Mouse (Mus musculus) limb, embryonic 10.5 days (tissue): ENCODE measurements around the gene Aldh3b1. TPM values are rescaled to one million over a fixed set of nuclear protein-coding genes. Genes with fewer than 3 reads are reported as not detected.

Experiments used
- DNase-seq: peaks from one replicate; pipeline ENCODE4 v3.0.0-alpha.2; 2017; ENCODE audit warnings: low spot score
- H3K27ac ChIP-seq: fragments of 300-500 bp; sonication (generic); 2 replicates; pipeline ENCODE4 v1.5.1; 2016; ENCODE audit warnings: mild to moderate bottlenecking
- H3K27me3 ChIP-seq: fragments of 300-500 bp; sonication (generic); 2 replicates; pipeline ENCODE4 v1.6.1; 2016; ENCODE audit warnings: low read depth, mild to moderate bottlenecking; ENCODE audit not compliant: poor library complexity, severe bottlenecking
- H3K36me3 ChIP-seq: fragments of 300-500 bp; sonication (generic); 2 replicates; pipeline ENCODE4 v1.6.1; 2016; ENCODE audit warnings: mild to moderate bottlenecking, moderate library complexity
- H3K4me1 ChIP-seq: fragments of 300-500 bp; sonication (generic); 2 replicates; pipeline ENCODE4 v1.6.1; 2016
- H3K4me3 ChIP-seq: fragments of 300-500 bp; sonication (generic); 2 replicates; pipeline ENCODE4 v1.5.1; 2016; ENCODE audit warnings: mild to moderate bottlenecking, moderate library complexity
- H3K9me3 ChIP-seq: fragments of 300-500 bp; sonication (generic); replicated peaks from 2 replicates; pipeline ENCODE4 v1.6.1; 2016; ENCODE audit warnings: mild to moderate bottlenecking
- WGBS: fragments of 180-500 bp; shearing (Covaris S2); methylation state at CpG from one replicate; pipeline ENCODE4 v1.1.7; 2016; 5-methylcytosine and 5-hydroxymethylcytosine counted together
- polyA plus RNA-seq: library from polyadenylated mRNA; unstranded; fragments of >200 nt; fragmentation: Nextera tagmentation; extraction: Ambion mirVana; gene quantifications from 2 replicates; pipeline ENCODE4 v1.2.1, GENCODE M21; 2016

Gene Aldh3b1
- polyA plus RNA-seq, 1 experiment from 2014 or later: 0.33 TPM

DNA sequence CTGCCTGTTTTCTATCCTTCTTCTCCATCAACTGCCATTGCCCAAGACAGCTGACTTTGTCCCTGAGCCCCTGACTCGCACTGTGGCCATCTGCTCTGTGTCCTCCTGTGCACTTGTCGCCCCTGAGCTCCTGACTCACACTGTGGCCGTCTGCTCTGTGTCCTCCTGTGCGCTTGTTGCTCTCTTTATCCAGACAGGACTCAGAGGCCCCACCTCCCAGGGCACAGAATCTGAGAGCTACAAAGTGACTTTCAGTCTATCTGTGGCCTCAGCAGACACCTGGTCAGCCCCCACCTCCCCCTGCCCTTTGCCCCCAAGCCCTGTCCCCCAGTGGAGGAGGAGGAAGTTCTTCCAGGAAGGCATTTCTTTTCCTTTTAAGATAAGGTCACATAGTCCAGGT is 26.2 kb upstream of the Aldh3b1 start:
- no peaks in the 10 kb centered on the region for H3K9me3 ChIP-seq
- no peak overlapping the region for H3K27ac ChIP-seq
- 57% methylated on average over 4 of the region's 4 CpGs for WGBS
- H3K27me3 ChIP-seq: no peaks in the 10 kb centered on the region
- DNase-seq: no peak
- no peaks in the 10 kb centered on the region for H3K4me1 ChIP-seq
- H3K4me3 ChIP-seq: no peak overlapping the region
- no peaks in the 10 kb centered on the region for H3K36me3 ChIP-seq

DNA sequence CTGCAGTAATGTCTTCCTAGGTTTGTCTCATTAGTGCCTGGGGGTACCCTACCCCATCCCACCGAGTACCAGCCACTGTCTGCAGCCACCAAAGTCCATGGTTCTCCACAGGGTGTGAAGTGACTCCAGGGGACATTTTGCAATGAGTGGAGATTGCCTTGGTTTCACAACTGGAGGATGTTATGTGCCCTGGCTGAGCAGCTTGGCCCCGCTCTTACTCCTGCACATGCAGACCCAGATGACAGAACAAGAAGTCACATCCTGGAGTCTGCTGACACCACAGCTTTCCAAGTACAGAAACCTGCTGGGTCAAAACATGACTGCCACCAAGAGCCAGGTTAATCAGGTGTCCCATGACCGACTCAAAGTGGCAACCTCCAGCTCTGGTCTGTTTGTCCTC is 25.4 kb upstream of the Aldh3b1 start:
- 71% methylated on average over 3 of the region's 3 CpGs for WGBS
- H3K27me3 ChIP-seq: no peaks in the 10 kb centered on the region
- H3K27ac ChIP-seq: no peak overlapping the region
- no peak for DNase-seq
- no peaks in the 10 kb centered on the region for H3K9me3 ChIP-seq
- no peaks in the 10 kb centered on the region for H3K4me1 ChIP-seq
- H3K36me3 ChIP-seq: no peaks in the 10 kb centered on the region
- no peak overlapping the region for H3K4me3 ChIP-seq

DNA sequence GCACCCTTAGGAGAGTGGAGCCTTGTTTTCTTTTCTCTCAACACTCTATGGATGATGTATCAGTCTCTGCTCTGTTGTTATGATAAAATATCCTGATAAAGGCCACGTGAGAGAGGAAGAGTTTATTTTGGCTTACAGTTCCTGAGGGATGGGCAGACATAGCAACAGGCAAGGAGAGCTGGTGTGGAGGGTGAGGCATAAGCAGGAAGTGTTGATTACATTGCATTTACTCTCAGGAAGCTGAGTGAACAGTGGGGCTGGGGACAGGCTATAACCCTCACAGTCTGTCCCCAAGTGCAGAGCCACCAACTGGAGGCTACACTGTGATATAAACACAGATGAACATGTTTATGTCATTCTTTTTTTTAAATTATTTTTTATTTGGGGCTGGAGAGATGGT is 22.5 kb upstream of the Aldh3b1 start:
- no peak for DNase-seq
- no peaks in the 10 kb centered on the region for H3K4me1 ChIP-seq
- no peaks in the 10 kb centered on the region for H3K36me3 ChIP-seq
- 54% methylated on average over 1 of the region's 1 CpGs for WGBS
- H3K4me3 ChIP-seq: no peak overlapping the region
- no peaks in the 10 kb centered on the region for H3K9me3 ChIP-seq
- no peak overlapping the region for H3K27ac ChIP-seq
- H3K27me3 ChIP-seq: 0 out of 2 replicates have a peak, but pooled peaks cover 5% of the 10 kb centered on the region

DNA sequence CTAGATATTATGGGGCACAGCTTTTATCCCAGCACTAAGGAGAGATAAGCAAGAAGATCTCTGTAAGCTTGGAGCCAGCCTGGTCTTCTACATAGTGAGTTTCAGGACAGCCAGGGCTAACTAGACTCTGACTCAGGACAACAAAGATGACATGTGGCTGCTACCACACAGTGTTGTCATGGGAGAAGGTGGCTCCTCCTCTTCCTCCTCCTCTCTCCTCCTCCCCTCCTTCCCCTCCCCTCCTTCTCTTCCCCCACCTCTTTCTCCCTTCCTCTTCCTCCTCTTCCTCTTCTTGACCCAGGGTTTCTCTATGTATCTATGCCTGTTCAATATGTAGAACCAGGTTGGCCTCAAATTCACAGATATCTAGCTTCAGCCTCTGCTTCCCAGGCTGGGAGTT is 21.9 kb upstream of the Aldh3b1 start:
- Histone ChIP-seq H3K4me3 (no peak overlapping the region), H3K27ac (no peak overlapping the region), H3K9me3 (no peaks in the 10 kb centered on the region), H3K4me1 (no peaks in the 10 kb centered on the region; the same call in 1 of the 2 replicates), H3K27me3 (0 out of 2 replicates have a peak, but pooled peaks cover 5% of the 10 kb centered on the region), H3K36me3 (no peaks in the 10 kb centered on the region)
- DNase-seq: no peak

DNA sequence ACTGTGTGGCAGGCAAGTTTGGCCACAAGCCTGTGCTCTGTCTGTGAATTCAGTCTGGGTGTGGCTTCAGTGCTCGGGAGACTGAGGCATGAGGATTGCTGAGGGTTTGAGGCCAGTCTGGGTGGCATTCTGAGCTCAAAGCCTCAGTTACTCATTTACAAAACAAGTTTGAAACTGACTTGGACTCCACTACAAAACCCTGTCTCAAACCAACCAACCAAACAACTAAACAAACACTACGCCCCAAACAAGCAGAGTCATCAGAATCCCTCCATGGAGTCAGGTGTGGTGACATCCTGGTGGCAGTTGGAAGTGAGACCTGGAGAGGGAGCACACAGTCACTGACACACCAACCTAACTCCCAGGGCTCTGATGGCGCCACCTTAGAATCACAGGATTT is 20.7 kb upstream of the Aldh3b1 start:
- Histone ChIP-seq H3K27ac (no peak overlapping the region), H3K36me3 (no peaks in the 10 kb centered on the region), H3K27me3 (0 out of 2 replicates have a peak, but pooled peaks cover 5% of the 10 kb centered on the region), H3K9me3 (no peaks in the 10 kb centered on the region), H3K4me1 (peaks cover 4% of the 10 kb centered on the region), H3K4me3 (no peak overlapping the region)
- 80% methylated on average over 3 of the region's 3 CpGs for WGBS
- DNase-seq: no peak

DNA sequence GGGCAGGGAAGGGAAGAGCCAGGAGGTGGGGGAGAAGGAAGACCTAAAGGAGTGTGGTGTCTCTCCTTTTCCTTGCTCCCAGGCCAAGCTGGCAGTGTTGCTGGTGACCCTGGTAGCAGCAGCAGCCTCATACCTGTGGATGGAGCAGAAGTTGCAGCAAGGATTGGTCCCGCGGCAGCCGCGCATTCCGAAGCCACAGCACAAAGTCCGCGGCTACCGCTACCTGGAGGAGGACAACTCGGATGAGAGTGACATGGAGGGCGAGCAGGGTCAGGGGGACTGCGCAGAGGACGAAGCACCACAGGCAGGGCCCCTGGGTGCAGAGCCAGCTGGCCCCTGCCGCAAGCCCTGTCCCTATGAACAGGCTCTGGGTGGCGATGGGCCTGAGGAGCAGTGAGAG is 18.9 kb upstream of the Aldh3b1 start:
- Histone ChIP-seq H3K36me3 (no peaks in the 10 kb centered on the region), H3K27ac (no peak overlapping the region), H3K4me1 (peaks cover 4% of the 10 kb centered on the region), H3K27me3 (peaks cover 13% of the 10 kb centered on the region; the same call in 1 of the 2 replicates), H3K9me3 (no peaks in the 10 kb centered on the region), H3K4me3 (no peak overlapping the region)
- WGBS: 73% methylated on average over 14 of the region's 14 CpGs
- no peak for DNase-seq

DNA sequence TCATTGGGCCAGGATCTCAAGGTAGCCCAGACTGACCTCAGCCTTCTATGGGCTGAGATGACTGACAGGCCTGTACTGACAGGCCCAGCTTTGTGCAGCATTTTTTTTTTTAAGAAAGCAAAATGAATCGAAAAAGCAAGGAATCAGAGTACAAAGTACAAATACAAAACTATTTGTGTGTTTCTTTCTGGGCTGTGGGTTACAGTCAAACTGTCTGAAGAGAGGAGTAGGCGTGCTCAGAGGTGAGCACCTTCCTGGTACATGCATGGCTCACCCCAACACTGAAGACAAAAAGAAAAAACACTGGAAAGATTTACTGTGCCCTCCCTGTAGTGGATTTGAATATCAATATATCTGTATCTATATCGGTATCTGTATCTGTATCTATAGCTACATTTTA is 18.2 kb upstream of the Aldh3b1 start:
- 78% methylated on average over 3 of the region's 3 CpGs for WGBS
- Histone ChIP-seq H3K27me3 (peaks cover 20% of the 10 kb centered on the region), H3K4me1 (peaks cover 9% of the 10 kb centered on the region), H3K27ac (no peak overlapping the region), H3K36me3 (no peaks in the 10 kb centered on the region), H3K9me3 (no peaks in the 10 kb centered on the region), H3K4me3 (no peak overlapping the region)
- no peak for DNase-seq

DNA sequence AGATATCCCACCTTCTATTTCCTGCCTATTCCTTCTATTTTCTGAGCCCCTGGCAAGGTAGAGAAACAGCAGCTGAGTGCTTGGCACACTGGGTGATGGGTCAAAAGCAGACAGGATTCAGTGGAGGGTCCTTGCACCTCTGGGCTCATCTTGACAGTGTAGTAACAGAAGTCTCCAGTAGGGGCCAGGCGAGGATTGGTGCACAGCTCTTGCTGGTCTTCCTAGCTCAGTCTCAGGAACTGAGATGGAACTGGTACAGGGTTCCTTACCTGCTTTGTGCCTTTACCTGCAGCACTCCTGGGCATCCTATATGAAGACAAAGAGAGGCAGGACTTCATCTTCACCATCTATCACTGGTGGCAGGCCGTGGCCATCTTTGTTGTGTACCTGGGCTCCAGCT is 17.1 kb upstream of the Aldh3b1 start:
- peak; percentile 66 for DNase-seq
- 13% methylated on average over 2 of the region's 2 CpGs for WGBS

DNA sequence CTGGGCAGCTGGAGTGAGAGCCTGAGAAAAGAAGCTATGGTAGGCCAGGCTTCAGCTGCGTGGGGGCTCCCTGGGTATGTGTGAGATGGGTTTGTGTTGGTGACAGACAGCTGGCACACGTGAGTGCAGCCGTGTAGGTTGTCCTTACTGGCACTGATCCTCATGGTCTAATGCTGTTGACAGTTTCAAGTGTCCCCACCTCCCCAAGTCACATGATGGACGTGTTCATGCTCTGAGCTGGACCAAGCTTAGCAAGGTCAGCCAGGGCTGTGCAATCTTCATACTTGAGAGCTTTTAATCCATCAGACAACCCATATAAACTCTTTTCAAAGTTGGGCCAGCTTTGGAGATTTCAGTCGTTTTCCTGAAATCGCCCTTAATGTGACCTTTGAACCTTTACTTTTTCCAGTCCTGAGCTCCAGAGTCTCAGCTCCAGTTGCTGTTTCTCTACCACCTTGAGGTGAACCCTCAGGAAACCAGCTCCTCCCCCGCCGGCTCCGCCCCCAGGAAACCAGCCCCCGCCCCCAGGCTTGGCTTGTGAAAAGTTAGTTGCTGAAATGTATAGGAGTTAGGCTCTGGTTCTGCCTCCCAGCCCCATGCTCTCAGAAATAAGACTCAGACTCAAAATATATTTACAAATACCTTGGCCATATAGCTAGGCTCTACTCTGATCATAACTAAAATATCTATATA is 16.4 kb upstream of the Aldh3b1 start:
- WGBS: 30% methylated on average over 10 of the region's 10 CpGs
- Histone ChIP-seq H3K9me3 (no peaks in the 10 kb centered on the region), H3K36me3 (no peaks in the 10 kb centered on the region), H3K27ac (no peak overlapping the region), H3K4me3 (no peak overlapping the region), H3K4me1 (peaks cover 10% of the 10 kb centered on the region), H3K27me3 (peaks cover 22% of the 10 kb centered on the region)
- DNase-seq: no peak

More for the DNA sequence above, 17.1 kb upstream of the Aldh3b1 start:
- no peak overlapping the region for H3K27ac ChIP-seq
- H3K9me3 ChIP-seq: no peaks in the 10 kb centered on the region
- no peak overlapping the region for H3K4me3 ChIP-seq
- no peaks in the 10 kb centered on the region for H3K36me3 ChIP-seq
- H3K27me3 ChIP-seq: peaks cover 22% of the 10 kb centered on the region
- H3K4me1 ChIP-seq: peaks cover 10% of the 10 kb centered on the region

DNA sequence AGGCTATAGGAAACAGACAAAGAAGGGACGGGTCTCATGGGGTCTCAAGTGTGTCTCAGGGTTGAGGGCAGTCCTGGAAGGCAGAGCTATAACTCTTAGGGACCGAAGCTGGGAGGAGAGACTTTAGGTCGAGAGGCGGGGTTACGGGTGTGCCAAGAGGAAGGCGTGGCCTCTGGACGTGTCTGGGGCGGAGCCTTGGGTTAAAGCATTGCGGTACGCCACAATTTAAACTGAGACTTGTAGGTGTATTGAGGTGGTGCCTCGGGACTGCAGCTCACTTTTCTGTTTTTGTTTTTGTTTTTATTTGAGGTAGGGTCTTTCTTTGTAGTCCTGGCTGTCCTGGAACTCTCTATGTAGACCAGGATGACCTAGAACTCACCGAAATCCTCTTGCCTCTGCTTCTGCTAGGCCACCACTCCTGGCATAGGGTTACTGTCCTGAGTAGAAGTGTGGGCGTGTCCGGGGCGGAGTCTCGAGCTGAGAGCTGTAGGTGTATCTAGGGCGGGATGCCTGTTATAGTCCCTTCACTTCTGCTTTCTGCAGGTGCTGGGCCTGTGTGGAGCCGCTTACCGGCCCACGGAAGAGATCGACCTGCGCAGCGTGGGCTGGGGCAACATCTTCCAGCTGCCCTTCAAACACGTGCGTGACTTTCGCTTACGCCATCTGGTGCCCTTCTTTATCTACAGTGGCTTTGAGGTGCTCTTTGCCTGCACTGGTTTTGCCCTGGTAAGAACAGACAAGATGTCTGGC is 13.6 kb upstream of the Aldh3b1 start:
- WGBS: 17% methylated on average over 27 of the region's 27 CpGs
- DNase-seq: no peak
- H3K36me3 ChIP-seq: no peaks in the 10 kb centered on the region
- H3K4me3 ChIP-seq: 0 out of 2 replicates have a peak overlapping the region, but pooled peaks have one; percentile 20
- no peak overlapping the region for H3K27ac ChIP-seq
- H3K4me1 ChIP-seq: peaks cover 10% of the 10 kb centered on the region
- H3K9me3 ChIP-seq: no peaks in the 10 kb centered on the region
- peaks cover 17% of the 10 kb centered on the region for H3K27me3 ChIP-seq

DNA sequence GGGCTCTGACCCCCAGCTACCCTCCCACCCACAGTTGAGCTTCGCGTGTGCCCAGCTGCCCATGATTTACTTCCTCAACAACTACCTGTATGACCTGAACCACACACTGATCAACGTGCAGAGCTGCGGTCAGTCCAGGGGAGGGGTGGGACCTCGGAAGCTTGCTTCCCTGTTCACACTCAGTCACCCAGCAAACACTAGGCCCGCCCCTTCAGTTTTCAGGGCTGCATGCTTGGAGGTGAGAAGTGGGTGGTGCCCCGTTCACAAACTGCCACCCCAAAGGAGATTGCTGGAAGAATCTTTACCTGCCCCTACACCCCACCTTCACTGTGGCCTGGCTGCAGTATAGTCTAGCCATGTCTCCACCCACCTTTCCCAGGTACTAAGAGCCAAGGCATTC is 12.7 kb upstream of the Aldh3b1 start:
- Histone ChIP-seq H3K27me3 (peaks cover 17% of the 10 kb centered on the region), H3K36me3 (no peaks in the 10 kb centered on the region), H3K9me3 (no peaks in the 10 kb centered on the region), H3K4me3 (no peak overlapping the region), H3K4me1 (peaks cover 10% of the 10 kb centered on the region), H3K27ac (no peak overlapping the region)
- no peak for DNase-seq
- 75% methylated on average over 7 of the region's 7 CpGs for WGBS

DNA sequence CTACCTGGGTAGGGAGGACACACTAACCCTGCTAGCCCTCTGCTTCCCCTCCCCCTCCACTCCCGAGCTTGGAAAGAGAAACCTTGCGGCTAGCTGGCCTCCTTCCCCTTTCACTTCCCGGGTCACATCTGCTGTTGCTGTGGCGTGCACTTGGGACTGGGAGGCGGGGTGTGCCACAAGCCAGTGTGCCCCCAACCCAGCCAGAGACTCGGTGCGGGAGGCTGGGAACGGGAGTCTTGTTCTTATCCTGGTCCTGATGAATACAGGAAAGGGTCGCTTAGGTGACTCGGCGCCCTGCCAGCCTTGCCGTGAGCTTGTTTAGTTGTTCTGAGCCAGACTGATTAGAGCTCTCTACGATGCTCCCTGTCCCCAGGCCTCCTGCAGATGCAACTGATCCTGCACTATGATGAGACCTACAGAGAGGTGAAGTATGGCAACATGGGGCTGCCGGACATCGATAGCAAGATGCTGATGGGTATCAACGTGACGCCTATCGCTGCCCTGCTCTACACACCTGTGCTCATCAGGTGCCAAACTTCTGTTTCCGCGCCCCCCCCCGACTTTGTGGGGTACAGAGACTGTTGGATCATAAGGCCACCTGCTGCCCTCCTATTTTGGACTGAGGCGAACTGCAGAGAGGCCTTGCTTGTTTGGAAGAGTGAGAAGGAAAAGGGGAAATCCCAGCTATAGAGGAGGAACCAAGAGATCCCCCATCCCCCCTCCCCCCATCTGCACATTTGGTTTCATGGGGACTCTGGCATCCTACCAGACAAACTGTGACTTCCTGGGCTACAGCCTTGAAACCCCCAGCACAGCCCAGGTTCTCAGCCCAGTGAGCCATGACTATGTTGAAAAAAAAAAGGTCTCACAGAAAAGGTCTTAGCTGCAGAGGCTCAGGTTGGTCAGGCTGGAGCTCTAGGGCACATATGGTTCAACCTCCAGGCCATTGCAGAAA is 6.6 kb upstream of the Aldh3b1 start:
- 8% methylated on average over 22 of the region's 22 CpGs for WGBS
- DNase-seq: peak; percentile 68
- peak overlapping the region; percentile 81 for H3K27ac ChIP-seq
- H3K9me3 ChIP-seq: no peaks in the 10 kb centered on the region
- H3K27me3 ChIP-seq: peaks cover 13% of the 10 kb centered on the region
- peaks cover 18% of the 10 kb centered on the region for H3K4me1 ChIP-seq
- H3K4me3 ChIP-seq: peak overlapping the region; percentile 59
- no peaks in the 10 kb centered on the region for H3K36me3 ChIP-seq
